Mouse (Mus musculus) limb, embryonic 14.5 days (tissue): ENCODE data around the gene Trip11. TPM values are rescaled to one million over a fixed set of nuclear protein-coding genes. Genes with fewer than 3 reads are reported as not detected.

Experiments
- ATAC-seq: fragments of 200-750 bp; cut with Nextera tagmentation; 2 replicates; pipeline ENCODE4 v1.8.0; 2017; ENCODE audit warnings: low read depth, moderate number of reproducible peaks, moderate TSS enrichment; ENCODE audit not compliant: low FRiP score
- DNase-seq: peaks from one replicate; pipeline ENCODE4 v3.0.0-alpha.2; 2015; ENCODE audit warnings: low spot score
- H3K27ac ChIP-seq: fragments of 300-500 bp; sonication (generic); replicated peaks from 2 replicates; pipeline ENCODE4 v1.5.1; 2014; ENCODE audit warnings: low read depth, mild to moderate bottlenecking, low read length, moderate library complexity, mixed read lengths
- H3K27me3 ChIP-seq: fragments of 300-500 bp; sonication (generic); 2 replicates; pipeline ENCODE4 v1.6.1; 2014; ENCODE audit warnings: low read length, mixed read lengths; ENCODE audit not compliant: control insufficient read depth, insufficient read depth
- H3K36me3 ChIP-seq: fragments of 300-500 bp; sonication (generic); 2 replicates; pipeline ENCODE4 v1.6.1; 2014; ENCODE audit warnings: mild to moderate bottlenecking, low read length, moderate library complexity, mixed read lengths; ENCODE audit not compliant: control insufficient read depth, insufficient read depth
- H3K4me1 ChIP-seq: fragments of 300-500 bp; sonication (generic); 2 replicates; pipeline ENCODE4 v1.6.1; 2014; ENCODE audit warnings: antibody characterized with exemption, low read length, mixed read lengths; ENCODE audit not compliant: control insufficient read depth, insufficient read depth
- H3K4me2 ChIP-seq: fragments of 300-500 bp; sonication (generic); replicated peaks from 2 replicates; pipeline ENCODE4 v1.6.1; 2014; ENCODE audit warnings: low read depth, mild to moderate bottlenecking, low read length, moderate library complexity; ENCODE audit not compliant: severe bottlenecking
- H3K4me3 ChIP-seq: fragments of 300-500 bp; sonication (generic); replicated peaks from 2 replicates; pipeline ENCODE4 v1.5.1; 2014; ENCODE audit warnings: low read length
- H3K9ac ChIP-seq: fragments of 300-500 bp; sonication (generic); 2 replicates; pipeline ENCODE4 v1.6.1; 2014; ENCODE audit warnings: mild to moderate bottlenecking, low read depth, low read length, moderate library complexity; ENCODE audit not compliant: severe bottlenecking
- H3K9me3 ChIP-seq: fragments of 300-500 bp; sonication (generic); 2 replicates; pipeline ENCODE4 v1.6.1; 2016; ENCODE audit warnings: low read length; ENCODE audit not compliant: control insufficient read depth
- POLR2A ChIP-seq: fragments of 200-500 bp; IDR thresholded peaks from 2 replicates; pipeline ENCODE4 v1.8.0; 2012; ENCODE audit warnings: inconsistent platforms, mild to moderate bottlenecking, moderate library complexity, borderline replicate concordance; ENCODE audit not compliant: insufficient read depth, insufficient read length; ENCODE audit errors: extremely low read depth
- whole genome bisulfite sequencing: fragments of 180-500 bp; shearing (Covaris S2); extraction: QIAGEN DNeasy Blood & Tissue Kit; methylation state at CpG from one replicate; pipeline ENCODE4 v1.1.7; 2014; 5-methylcytosine and 5-hydroxymethylcytosine counted together
- polyA plus RNA-seq, 2 experiments: library from polyadenylated mRNA; depleted of rRNA in 1 of 2; stranded (reverse) in 1 of 2; unstranded in 1 of 2; fragments of >200 nt; fragmentation: Nextera tagmentation in 1 of 2; extraction: Ambion mirVana in 1 of 2; gene quantifications; 2 replicates each; pipeline versions ENCODE4 v1.2.1 to v1.2.3; 2012 to 2014

Gene Trip11
- polyA plus RNA-seq, 2 experiments, result 10.5 to 24.4 TPM

DNA sequence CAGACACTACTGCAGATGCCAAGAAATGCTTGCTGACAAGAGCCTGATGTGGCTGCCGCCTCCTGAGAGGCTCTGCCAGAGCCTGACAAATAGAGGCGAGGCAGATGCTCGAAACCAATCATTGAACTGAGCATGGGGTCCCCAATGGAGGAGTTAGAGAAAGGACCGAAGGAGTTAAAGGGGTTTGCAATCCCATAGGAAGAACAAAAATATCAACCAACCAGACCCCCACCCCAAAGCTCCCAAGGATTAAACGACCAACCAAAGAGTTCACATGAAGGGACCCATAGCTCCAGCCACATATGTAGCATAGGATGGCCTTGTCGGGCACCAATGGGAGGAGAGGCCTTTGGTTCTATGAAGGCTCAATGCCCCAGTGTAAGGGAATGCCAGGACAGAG, 2.7 kb downstream of the Trip11 start:
- ATAC-seq (no peak), DNase-seq (no peak)
- Histone ChIP-seq H3K4me1 (peaks cover 16% of the 10 kb centered on the region), H3K9me3 (no peaks in the 10 kb centered on the region), H3K27me3 (no peaks in the 10 kb centered on the region), H3K9ac (no peak overlapping the region), H3K4me2 (no peak overlapping the region), H3K4me3 (no peak overlapping the region), H3K27ac (no peak overlapping the region), H3K36me3 (peaks cover 16% of the 10 kb centered on the region)
- no peak for TF ChIP-seq POLR2A
- WGBS, result 95% methylated on average over 6 of the region's 6 CpGs

DNA sequence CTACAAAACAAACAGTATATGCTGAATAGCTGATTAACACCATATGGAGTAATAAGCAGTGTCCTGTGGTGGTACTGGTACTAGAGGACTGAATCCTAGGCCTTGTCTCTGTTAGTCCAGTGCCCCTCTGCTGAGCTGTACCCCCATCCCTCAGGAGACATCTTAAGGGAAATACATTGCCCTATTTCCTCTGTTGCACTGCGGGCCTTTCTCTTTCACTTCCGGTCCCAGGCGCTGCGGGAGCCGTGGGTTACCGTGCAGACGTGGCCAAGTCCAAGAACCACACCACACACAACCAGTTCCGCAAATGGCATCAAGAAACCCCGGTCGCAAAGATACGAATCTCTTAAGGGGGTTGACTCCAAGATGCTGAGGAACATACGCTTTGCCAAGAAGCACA, 7.2 kb downstream of the Trip11 start:
- ATAC-seq, result no peak
- no peak overlapping the region for H3K4me3 ChIP-seq

DNA sequence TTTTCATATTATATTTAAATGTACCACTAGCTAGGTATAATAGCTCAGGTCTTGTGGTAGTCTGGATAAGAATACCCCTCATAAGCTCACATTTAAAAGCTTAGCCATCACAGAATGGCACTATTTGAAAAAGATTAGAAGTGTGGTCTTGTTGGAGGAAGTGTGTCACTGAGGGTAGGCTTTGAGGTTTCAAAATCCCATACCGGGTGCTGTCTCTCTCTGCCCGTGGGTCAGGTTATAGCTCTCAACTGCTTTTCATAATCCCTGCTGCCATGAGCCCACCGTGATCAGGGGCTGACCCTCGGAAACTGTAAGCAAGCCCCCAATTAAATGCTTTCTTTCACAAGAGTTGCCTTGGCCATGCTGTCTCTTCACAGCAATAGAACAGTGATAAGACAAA, 8.2 kb downstream of the Trip11 start:
- 87% methylated on average over 4 of the region's 4 CpGs for WGBS
- TF ChIP-seq POLR2A, result no peak
- H3K27ac ChIP-seq, result no peak overlapping the region
- H3K9ac ChIP-seq, result no peak overlapping the region
- no peaks in the 10 kb centered on the region for H3K27me3 ChIP-seq
- no peaks in the 10 kb centered on the region for H3K9me3 ChIP-seq
- no peak overlapping the region for H3K4me2 ChIP-seq
- H3K36me3 ChIP-seq, result peaks cover 32% of the 10 kb centered on the region
- no peak for ATAC-seq
- no peak overlapping the region for H3K4me3 ChIP-seq
- no peaks in the 10 kb centered on the region for H3K4me1 ChIP-seq
- DNase-seq, result no peak

More for the DNA sequence above, 7.2 kb downstream of the Trip11 start:
- no peak for DNase-seq
- Histone ChIP-seq H3K4me2 (no peak overlapping the region), H3K27me3 (no peaks in the 10 kb centered on the region), H3K27ac (no peak overlapping the region), H3K4me1 (0 out of 2 replicates have a peak, but pooled peaks cover 2% of the 10 kb centered on the region), H3K9me3 (no peaks in the 10 kb centered on the region), H3K9ac (no peak overlapping the region), H3K36me3 (peaks cover 32% of the 10 kb centered on the region)
- TF ChIP-seq POLR2A, result no peak
- WGBS, result 92% methylated on average over 12 of the region's 12 CpGs

DNA sequence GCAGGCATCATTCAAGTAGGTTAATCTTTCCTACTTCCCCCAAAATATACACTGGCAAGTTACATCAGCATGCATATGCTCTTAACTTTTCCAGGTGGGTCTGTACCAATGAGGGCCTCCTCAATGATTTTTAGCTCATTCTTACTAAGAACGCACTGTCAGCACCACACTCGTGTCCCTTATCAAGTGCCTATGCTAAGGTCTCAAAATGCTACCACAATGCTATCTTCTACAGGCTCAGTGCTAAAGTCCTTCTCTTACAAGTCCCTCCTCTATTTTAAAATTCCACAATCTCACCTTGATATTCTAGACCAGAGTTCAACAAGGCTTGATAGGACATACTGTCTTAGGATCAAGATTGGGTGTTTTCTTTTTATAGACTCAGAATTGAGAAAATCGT, 8.9 kb downstream of the Trip11 start:
- no peak for TF ChIP-seq POLR2A
- Histone ChIP-seq H3K4me2 (no peak overlapping the region), H3K27ac (no peak overlapping the region), H3K36me3 (peaks cover 31% of the 10 kb centered on the region), H3K4me3 (no peak overlapping the region), H3K27me3 (no peaks in the 10 kb centered on the region), H3K4me1 (no peaks in the 10 kb centered on the region), H3K9ac (no peak overlapping the region), H3K9me3 (no peaks in the 10 kb centered on the region)
- WGBS, result 93% methylated on average over 3 of the region's 3 CpGs
- ATAC-seq (no peak), DNase-seq (no peak)

DNA sequence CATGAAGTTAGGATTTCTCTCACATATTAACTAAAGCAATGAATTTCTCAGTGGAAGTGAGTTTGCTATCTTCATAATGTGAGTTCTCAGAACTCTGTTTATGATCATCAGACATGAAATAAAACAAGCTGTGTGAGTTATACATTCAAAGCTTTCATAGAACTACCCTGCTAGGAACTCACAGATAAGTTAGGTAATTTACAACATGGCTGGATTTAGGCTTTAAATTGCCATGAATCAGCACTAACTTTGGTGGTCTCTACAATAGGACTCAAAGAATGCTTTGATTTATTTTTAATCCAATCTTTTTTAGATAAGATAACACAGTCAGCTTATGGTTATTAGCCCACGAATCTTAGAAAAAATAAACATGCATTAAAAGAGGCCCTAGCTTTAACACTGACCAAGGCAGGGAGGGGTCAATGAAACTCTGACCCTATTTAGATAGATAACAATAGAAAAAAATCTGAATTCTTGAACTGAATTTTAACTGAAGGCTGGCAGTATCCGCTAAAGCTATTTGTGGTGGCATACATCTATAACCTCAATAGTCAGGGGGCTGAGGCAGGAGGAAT, 13.3 kb downstream of the Trip11 start:
- Histone ChIP-seq H3K4me3 (no peak overlapping the region), H3K4me2 (no peak overlapping the region), H3K27me3 (no peaks in the 10 kb centered on the region), H3K27ac (no peak overlapping the region), H3K4me1 (no peaks in the 10 kb centered on the region), H3K9ac (no peak overlapping the region), H3K9me3 (no peaks in the 10 kb centered on the region), H3K36me3 (peaks cover 38% of the 10 kb centered on the region)
- TF ChIP-seq POLR2A, result no peak
- DNase-seq (no peak), ATAC-seq (no peak)
- 92% methylated on average over 2 of the region's 2 CpGs for WGBS

DNA sequence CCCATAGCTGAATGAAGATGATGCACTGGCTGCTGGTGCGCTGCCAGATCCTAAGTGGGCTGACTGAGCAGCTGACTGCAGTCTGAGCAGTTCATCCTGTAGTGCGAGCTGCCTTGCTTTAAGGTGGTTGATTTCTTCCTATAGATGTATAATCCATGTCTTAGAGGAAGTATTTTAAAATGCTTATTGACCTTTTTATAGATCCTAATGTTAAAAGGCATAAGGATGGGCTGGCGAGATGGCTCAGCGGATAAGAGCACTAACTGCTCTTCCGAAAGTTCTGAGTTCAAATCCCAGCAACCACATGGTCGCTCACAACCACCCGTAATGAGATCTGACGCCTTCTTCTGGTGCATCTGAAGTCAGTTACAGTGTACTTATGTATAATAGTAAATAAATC, 14.1 kb downstream of the Trip11 start:
- Histone ChIP-seq H3K9me3 (no peaks in the 10 kb centered on the region), H3K4me2 (no peak overlapping the region), H3K27me3 (no peaks in the 10 kb centered on the region), H3K27ac (no peak overlapping the region), H3K4me3 (no peak overlapping the region), H3K4me1 (no peaks in the 10 kb centered on the region), H3K36me3 (peaks cover 39% of the 10 kb centered on the region), H3K9ac (no peak overlapping the region)
- 94% methylated on average over 8 of the region's 8 CpGs for WGBS
- no peak for TF ChIP-seq POLR2A
- ATAC-seq (no peak), DNase-seq (no peak)
